Mouse (Mus musculus) cerebellum, postnatal 4 days (tissue): ENCODE measurements at regions not wholly inside any gene's neighbourhood (a gene's known extent, or its start where the extent isn't known, plus 50 kb on each side); places are given as distances from the start of the nearest gene placed in this dataset.
A peak's percentile ranks its signal among the peaks of the same experiment; 100 is the strongest.

Experiments used
- DNase-seq, 2 experiments: peaks; one replicate each; pipeline ENCODE4 v3.0.0; 2022; ENCODE audit warnings: low spot score in 2 of 2, mixed read lengths in 1 of 2

DNA sequence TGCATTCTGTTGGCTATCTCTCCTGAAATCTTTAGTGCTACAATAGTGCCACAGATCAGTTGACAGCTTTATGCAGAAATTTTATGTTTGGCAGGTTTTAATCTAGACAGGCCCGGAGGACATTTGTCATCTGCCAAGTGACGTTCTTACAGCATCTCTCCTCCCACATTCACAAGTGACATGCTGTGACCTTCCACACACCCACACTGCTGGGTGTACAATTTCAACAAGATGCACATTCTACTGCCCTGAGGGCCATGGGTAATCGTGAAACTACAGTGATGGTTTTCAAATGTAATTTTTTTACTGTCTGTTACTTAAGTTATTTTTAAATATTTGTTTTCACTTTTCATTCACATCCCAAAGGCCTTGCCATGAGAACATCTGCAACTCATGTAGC, 639.2 kb upstream of the Gm11114 start:
- no peak for DNase-seq

DNA sequence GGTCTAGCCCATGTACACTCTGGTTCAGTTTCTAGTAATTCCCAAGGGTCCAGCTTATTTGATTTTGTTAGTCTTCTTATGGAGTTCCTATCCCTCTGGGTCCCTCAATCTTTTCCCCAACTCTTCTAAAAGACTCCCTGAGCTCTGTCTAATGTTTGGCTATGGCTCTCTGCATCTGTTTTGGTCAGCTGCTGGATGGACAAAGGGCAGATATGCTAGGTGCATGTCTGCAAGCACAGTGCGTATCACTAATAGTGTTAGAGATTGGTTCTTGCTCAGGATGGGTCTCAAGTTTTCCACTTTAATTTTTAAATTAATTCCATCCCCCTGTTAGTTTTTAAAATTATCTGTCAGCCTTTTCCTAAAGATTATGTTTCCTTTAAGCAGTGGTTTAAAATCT, 634.2 kb upstream of the Gm11114 start:
- no peak for DNase-seq

DNA sequence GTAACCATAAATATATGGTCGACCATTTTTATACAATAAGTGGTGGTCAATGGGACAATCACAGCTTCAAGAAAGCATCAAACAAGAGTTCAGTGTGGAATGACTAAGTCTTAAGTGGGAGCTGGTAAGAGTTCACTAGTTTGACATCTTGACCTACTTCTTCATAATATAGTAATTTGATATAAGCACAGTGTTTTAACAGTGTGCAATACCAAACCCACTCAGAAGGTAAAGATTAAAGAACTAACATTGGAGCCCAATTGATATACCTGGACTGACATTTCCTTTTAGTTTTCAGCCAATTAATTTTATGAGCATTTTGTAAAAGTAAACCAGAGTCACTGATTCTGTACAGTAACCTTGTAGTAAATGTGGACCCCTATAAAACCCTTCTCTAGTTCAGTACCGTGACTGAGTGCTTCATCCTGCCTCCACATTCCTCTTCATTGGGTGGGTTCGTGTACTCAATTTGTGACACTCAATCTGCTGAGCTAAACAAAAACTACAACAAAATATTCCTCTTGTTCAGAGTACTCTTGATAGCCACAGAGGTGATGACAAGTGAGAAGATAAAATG, 593.9 kb upstream of the Gm11114 start:
- no peak for DNase-seq

- no peak for DNase-seq
These were observed 593.2 kb upstream of the Gm11114 start for GRCm38 (mm10) chr9:84719396-84719795.

DNA sequence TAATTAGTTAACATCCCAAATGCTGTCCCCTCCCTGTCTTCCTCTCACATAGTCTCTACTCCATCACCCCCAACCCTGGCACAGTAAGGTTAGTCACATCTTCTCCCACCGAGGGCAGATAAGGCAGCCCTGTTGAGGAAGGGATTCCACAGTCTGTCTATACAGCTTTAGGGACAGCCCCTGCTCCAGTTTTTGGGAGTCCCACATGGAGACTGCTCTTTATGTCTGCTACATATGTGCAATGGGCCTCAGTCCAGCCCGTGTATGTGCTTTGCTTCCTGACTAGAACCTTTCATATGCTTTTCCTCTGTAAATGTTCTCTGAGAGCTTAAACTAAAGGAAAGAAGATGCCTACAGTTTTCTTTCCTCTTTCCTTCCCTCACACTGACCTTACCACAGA, 592.1 kb upstream of the Gm11114 start:
- no peak for DNase-seq

- DNase-seq, result no peak
These were observed 573.3 kb upstream of the Gm11114 start for GRCm38 (mm10) chr9:84739266-84739665.

GRCm38 (mm10) chr9:84740336-84740735, 572.2 kb upstream of the Gm11114 start:
- no peak for DNase-seq

- DNase-seq, result no peak
These were observed 558.2 kb upstream of the Gm11114 start for GRCm38 (mm10) chr9:84754332-84754731.

DNA sequence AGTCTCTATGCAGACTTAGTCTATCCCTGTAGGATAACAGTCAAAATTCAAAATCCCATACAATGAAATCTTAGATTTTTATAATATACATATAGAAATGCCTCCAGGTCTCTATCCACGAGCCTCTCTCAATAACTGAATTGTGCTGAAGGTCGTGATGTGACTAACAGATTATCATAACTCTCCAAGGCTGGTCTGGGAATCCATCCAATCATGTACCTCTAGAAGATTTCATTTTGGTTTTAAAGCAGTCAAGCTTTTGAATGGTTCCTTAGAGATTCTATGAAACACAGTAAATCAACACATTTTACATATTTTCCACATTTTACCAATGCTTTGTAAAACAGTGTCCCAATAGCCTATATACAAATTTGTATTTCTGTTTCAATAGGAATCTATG, 557.7 kb upstream of the Gm11114 start:
- no peak for DNase-seq

DNA sequence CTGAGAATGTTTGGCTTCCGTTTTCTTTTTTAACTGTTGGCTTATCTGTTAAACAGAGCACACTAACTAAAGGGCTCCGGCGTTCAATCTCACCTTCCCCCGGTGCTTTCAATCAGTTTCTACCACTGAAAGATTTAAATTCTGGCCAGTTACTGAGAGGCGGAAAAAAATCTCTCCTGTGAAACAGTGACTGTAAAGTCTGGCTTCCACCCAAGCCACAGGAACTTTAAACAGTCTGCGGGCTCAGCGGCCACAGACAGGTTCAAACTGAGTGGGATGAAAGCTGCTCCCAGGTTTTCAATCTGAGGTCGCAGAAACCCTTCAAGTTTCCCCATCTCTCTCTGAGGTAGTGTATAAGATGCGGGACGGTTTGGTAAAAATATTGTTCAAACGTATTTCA, 538.2 kb upstream of the Gm11114 start:
- no peak for DNase-seq

GRCm38 (mm10) chr9:84775190-84775589, 537.4 kb upstream of the Gm11114 start:
- DNase-seq, result no peak

DNA sequence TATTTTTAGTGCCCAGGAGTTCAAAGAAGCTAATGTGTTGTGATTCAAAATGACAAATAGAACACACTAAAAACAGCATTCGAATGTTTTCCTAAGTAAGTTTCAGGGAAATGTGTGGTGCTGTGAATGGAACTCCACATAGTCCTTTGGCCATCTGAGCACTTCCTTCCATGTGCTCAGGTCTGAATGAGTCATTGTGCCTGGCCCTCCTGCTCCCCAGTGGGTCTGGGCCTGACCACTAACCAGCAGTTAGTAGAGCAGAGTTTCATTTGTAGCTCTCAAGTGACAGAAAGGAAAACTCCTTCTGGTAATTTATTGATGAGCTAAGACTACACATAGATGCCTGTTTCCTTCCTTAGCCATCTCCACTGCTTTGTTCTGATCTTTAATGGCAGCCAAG, 533.4 kb upstream of the Gm11114 start:
- no peak for DNase-seq

- no peak for DNase-seq
These were observed 486.8 kb upstream of the Gm11114 start for GRCm38 (mm10) chr9:84825768-84826167.

DNA sequence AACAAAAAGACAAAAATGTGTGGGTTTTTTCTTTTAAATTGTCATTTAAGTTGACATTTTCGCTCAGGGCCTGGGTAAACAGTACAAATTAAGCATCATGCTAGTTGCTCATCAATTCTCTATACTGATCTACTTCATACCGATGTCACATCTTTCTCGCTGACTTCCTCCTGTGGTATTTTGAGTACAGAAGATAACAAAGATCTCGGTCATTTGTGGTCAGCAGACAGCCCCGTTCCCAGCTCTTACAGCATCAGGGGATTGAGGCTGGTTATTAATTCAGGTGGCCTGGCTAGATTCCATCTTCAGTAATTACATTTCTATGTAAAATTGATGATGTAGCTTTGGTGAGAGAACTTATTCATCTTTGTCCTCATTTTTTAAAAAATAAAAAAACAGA, 483.6 kb upstream of the Gm11114 start:
- DNase-seq, result no peak

GRCm38 (mm10) chr9:84830639-84831038, 481.9 kb upstream of the Gm11114 start:
- no peak for DNase-seq

DNA sequence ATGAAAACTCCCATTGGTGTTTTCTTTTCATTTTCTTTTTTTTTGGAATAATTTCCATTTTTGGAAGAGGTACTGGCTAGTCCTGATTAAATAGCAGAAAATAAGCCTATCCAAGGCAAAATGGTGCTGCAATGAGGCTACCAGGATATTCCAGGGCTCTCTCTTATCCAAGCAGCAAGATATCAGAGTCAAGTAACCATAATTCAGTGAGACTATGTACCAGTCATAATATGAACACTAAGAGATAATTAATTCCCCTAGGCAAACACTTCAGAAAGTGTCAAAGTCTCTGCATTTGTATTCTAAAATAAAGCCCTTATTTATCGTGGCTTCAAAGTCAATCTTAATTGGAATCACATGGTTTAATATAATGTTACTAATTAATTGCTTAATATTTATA, 475.1 kb upstream of the Gm11114 start:
- no peak for DNase-seq

- no peak for DNase-seq
These were observed 468.6 kb upstream of the Gm11114 start for GRCm38 (mm10) chr9:84844021-84844420.

- no peak for DNase-seq
These were observed 451.0 kb upstream of the Gm11114 start for GRCm38 (mm10) chr9:84861600-84861999.

DNA sequence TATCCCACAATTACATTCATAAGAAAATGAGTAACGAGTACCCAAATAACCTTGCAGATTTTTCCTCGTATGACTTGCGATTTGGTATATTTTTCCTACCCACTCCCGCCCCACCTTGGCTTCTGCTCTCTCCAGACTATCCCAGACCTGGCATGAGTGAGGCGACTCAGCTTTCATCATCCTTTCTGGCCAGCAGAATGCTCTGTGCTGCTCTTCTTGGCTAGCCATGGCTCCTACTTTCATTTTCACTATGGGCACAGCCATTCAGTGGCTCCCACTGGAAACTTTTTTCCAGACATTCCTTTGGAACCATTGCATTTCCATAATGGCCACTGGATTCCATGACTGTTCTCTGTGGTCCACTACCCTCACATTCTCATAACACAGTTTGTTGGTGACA, 449.1 kb upstream of the Gm11114 start:
- DNase-seq, result no peak

- DNase-seq, result no peak
These were observed 418.4 kb upstream of the Gm11114 start for GRCm38 (mm10) chr9:84894148-84894547.

- DNase-seq, result no peak
These were observed 416.5 kb upstream of the Gm11114 start for GRCm38 (mm10) chr9:84896073-84896472.

DNA sequence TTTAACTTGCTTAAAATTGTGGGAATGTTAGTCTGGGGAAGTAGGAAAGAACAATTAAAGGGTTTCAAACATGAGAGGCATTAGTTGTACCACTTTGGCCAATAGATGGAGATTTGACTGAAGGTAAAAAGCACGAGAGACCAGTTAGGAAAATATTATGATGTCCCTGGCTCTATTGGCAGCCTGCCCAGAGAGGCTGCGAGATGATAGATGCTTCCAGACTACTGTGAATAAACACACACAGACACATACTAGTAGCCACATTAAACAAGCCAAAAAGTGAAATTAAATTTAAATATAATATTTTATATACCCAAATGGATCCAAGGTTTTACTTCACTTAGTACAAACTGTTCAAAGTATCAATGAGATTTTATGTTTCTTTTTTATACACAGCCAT, 411.9 kb upstream of the Gm11114 start:
- no peak for DNase-seq

DNA sequence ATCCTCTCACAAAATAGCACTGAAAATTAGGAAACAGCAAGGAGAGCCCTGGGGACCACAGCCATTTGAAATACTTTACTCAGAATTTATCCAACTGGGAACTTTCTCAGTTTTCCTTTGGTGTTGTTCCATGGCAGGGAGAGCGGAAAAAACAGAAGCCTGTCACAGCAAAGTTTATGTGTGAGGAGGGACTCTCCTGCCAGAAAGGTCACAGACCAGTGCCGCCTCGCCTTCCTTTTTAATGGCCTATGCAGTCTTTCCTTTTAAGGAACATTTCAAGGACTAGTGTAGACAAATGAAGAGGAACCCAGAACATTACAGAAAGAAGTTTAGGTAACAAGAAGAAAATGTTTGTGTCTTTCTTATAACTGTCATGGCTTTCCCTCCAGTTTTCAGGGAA, 406.3 kb upstream of the Gm11114 start:
- no peak for DNase-seq

DNA sequence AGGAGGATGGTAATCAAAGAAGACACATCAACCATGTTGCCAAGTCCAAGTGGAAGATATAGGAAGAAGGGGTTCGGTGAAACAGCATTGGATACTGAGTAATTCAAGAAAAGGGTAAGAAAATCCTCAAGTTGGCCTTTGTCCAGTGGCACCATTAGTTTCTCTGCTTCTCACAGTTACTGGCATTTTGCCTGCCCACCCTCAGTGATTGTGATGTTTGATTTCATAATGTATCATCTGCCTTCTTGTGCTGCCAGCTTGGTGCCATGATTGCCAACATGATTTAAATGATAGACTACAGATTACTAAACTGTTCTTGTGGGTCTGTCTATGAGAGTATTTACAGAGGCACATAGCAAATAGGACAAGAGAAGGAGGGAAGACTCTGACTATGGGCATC, 399.3 kb upstream of the Gm11114 start:
- peak in 1 of 2 experiments; percentile 6 for DNase-seq

DNA sequence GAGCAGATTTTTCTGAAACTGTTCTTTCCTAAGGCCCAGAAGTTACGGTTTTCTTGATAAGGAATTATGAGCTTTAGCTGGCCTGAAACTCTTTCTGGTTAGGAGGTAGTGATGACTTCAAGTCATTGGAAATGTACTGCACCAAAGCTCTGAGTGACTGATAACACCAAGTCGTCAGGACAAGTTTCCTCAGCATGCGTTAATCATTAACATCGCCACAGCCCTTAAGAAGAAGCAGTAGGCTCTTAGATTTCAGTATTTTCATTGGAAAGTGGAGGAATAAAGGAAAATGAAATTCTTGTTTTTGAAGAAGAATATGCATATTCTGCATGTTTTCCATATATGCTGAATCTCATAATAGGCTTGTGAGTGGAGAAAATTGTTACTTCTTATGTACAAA, 390.3 kb upstream of the Gm11114 start:
- no peak for DNase-seq
